Mouse (Mus musculus) spleen, adult 2 months (tissue): ENCODE data around the gene Zfp760. TPM values are rescaled to one million over a fixed set of nuclear protein-coding genes. Genes with fewer than 3 reads are reported as not detected.

Experiments used
- DNase-seq, 2 experiments: peaks; one replicate each; pipeline versions ENCODE4 v3.0.0 to v3.0.0-alpha.2; 2012 to 2021; ENCODE audit warnings: low spot score in 2 of 2, low read depth in 1 of 2
- H3K27ac ChIP-seq: fragments of 200-500 bp; 2 replicates; pipeline ENCODE4 v1.5.1; 2012; ENCODE audit warnings: low read length, inconsistent platforms; ENCODE audit not compliant: insufficient read depth
- H3K27me3 ChIP-seq: fragments of 200-500 bp; 2 replicates; pipeline ENCODE4 v1.6.1; 2012; ENCODE audit warnings: mild to moderate bottlenecking, moderate library complexity, low read length, inconsistent platforms; ENCODE audit not compliant: control insufficient read depth, insufficient read depth
- H3K36me3 ChIP-seq: fragments of 200-500 bp; 2 replicates; pipeline ENCODE4 v1.6.1; 2012; ENCODE audit warnings: mild to moderate bottlenecking, low read length, inconsistent platforms; ENCODE audit not compliant: control insufficient read depth, insufficient read depth
- H3K4me1 ChIP-seq: fragments of 200-500 bp; 2 replicates; pipeline ENCODE4 v1.6.1; 2011; ENCODE audit warnings: inconsistent platforms; ENCODE audit not compliant: control insufficient read depth, insufficient read depth, insufficient read length
- H3K4me3 ChIP-seq: fragments of 200-500 bp; 2 replicates; pipeline ENCODE4 v1.5.1; 2011; ENCODE audit warnings: mild to moderate bottlenecking, inconsistent platforms; ENCODE audit not compliant: insufficient read depth, insufficient read length; ENCODE audit errors: extremely low read depth
- CTCF ChIP-seq: fragments of 200-500 bp; IDR thresholded peaks from 2 replicates; pipeline ENCODE4 v1.5.1; 2011; ENCODE audit warnings: mild to moderate bottlenecking, inconsistent platforms; ENCODE audit not compliant: insufficient read depth, insufficient read length, insufficient replicate concordance; ENCODE audit errors: extremely low read depth
- POLR2A ChIP-seq: fragments of 200-500 bp; IDR thresholded peaks from 2 replicates; pipeline ENCODE4 v1.6.1; 2011; ENCODE audit warnings: low read depth, low read length, inconsistent platforms
- WGBS: fragments of 180-500 bp; shearing (Covaris S2); methylation state at CpG from one replicate; pipeline ENCODE4 v1.1.7; 2018; 5-methylcytosine and 5-hydroxymethylcytosine counted together
- polyA plus RNA-seq: library from polyadenylated mRNA; depleted of rRNA; stranded (reverse); fragments of >200 nt; gene quantifications from 2 replicates; pipeline ENCODE4 v1.2.3, GENCODE M21; 2012; rRNA removed

The Zfp760 gene
- polyA plus RNA-seq, 1 experiment = 0.47 TPM

GRCm38 (mm10) chr17:21752791-21753190, 45.2 kb downstream of the Zfp760 start:
- Histone ChIP-seq H3K27me3 (peaks cover 2% of the 10 kb centered on the region; the same call in 1 of the 2 replicates), H3K27ac (no peak overlapping the region), H3K36me3 (no peaks in the 10 kb centered on the region), H3K4me1 (no peaks in the 10 kb centered on the region), H3K4me3 (no peak overlapping the region)
- TF ChIP-seq POLR2A = no peak
- no peak for TF ChIP-seq CTCF
- DNase-seq = no peak
- WGBS = 76% methylated on average over 2 of the region's 2 CpGs

DNA sequence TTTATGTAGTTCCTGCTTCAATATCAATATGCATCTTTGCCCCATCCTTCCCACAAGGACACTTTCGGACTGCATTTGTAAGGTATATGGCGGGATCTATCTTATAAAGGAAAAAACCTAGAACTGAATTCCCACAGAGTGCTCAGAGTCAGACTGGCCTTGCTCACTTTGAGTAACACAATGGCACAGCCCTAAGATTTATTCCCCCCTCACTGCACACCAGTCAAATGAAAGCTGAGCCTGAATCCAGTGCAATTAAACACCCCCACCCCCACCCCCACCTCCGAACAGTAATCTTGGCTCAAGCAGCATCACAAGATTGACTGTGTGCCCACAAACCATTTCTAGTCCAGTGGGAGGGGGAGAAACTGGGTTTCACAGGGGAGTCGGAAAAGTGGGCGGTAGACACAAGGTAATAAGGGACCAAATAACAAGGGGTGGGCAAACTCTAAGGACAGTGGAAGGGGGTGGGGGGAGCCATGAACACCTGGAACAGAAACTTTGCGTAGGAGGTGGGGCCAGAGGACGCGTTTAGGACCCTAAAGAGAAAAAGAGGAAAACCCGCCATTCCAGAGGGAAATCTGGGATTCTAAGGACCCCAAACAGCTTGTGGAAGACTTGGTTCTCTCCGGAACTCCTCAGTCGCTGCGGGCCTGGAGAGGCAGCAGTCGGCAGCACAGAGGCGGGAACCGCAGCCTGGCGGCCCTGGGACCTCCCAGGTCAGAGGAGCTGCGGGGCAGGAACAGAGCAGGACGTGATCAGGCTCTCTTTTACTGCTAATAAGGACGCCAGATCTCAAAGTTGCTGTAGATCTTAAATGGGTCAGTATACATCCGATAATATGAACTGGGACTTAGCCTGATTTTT, 46.0 kb downstream of the Zfp760 start:
- Histone ChIP-seq H3K4me3 (no peak overlapping the region), H3K27ac (no peak overlapping the region), H3K4me1 (no peaks in the 10 kb centered on the region), H3K27me3 (peaks cover 2% of the 10 kb centered on the region; the same call in 1 of the 2 replicates), H3K36me3 (no peaks in the 10 kb centered on the region)
- no peak for DNase-seq
- TF ChIP-seq POLR2A (no peak), CTCF (no peak)
- 25% methylated on average over 20 of the region's 20 CpGs for WGBS

DNA sequence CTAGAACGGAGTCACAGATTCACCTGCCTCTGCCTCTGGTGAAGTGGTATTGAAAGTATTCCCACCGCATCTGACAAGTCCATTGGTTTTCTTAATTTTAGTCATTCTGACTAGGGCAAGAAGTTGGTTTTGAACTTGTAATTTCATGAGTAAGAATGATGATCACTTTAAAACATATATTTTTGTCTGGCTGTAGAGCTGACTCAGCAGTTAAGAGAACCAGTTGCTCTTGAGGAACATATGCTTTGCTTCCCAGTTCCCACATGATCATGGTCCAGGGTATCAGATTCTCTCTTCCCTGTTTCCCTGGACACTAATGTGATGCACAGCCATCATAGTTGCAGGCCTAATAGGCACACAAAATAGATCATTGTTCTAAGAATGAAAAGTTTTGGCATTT, 62.8 kb downstream of the Zfp760 start:
- no peak for DNase-seq
- Histone ChIP-seq H3K27me3 (no peaks in the 10 kb centered on the region), H3K36me3 (no peaks in the 10 kb centered on the region), H3K27ac (no peak overlapping the region), H3K4me3 (no peak overlapping the region), H3K4me1 (no peaks in the 10 kb centered on the region)
- no peak for TF ChIP-seq CTCF
- TF ChIP-seq POLR2A = no peak
- WGBS = 87% methylated on average over 2 of the region's 2 CpGs

Other genes starting within 250 kb of the Zfp760 start
- gene Zfp53, start 218.7 kb upstream of the Zfp760 start, polyA plus RNA-seq = 2.2 TPM in 2 replicates
- 0.54 and 0.56 TPM in 2 replicates for gene Zfp52, start 172.2 kb upstream of the Zfp760 start, polyA plus RNA-seq
- 0.28 and 0.32 TPM in 2 replicates for gene Zfp948, start 140.7 kb upstream of the Zfp760 start, polyA plus RNA-seq
- gene Zfp983, start 57.1 kb upstream of the Zfp760 start, polyA plus RNA-seq = 0.34 and 0.55 TPM in 2 replicates
- not detected in 2 replicates for gene Gm10226, start 15.9 kb upstream of the Zfp760 start, polyA plus RNA-seq
- 0.29 and 0.56 TPM in 2 replicates for gene Zfp229, start 23.1 kb downstream of the Zfp760 start, polyA plus RNA-seq
- gene Zfp820, start 138.0 kb downstream of the Zfp760 start, polyA plus RNA-seq = 0.02 TPM in 1 of 2 replicates, not detected in the other
- 0.35 and 0.42 TPM in 2 replicates for gene Zfp995, start 202.2 kb downstream of the Zfp760 start, polyA plus RNA-seq